Mouse (Mus musculus) bone marrow, adult 2 months (tissue): Measurements from ENCODE around the gene Oaz3. TPM values are rescaled to one million over a fixed set of nuclear protein-coding genes. Genes with fewer than 3 reads are reported as not detected.

Source experiments
- H3K27ac ChIP-seq: fragments of 200-500 bp; 2 replicates; pipeline ENCODE4 v1.5.1; 2012; ENCODE audit warnings: low read depth, mild to moderate bottlenecking, control low read depth, inconsistent platforms, low read length; ENCODE audit not compliant: control insufficient read depth, poor library complexity, insufficient read depth
- H3K4me1 ChIP-seq: fragments of 200-500 bp; 2 replicates; pipeline ENCODE4 v1.6.1; 2011; ENCODE audit warnings: low read length; ENCODE audit not compliant: control insufficient read depth, insufficient read depth
- H3K4me3 ChIP-seq: fragments of 200-500 bp; replicated peaks from 2 replicates; pipeline ENCODE3; 2011; ENCODE audit warnings: mild to moderate bottlenecking, low read depth, low read length, control low read depth; ENCODE audit not compliant: control insufficient read depth
- CTCF ChIP-seq: fragments of 200-500 bp; IDR thresholded peaks from 2 replicates; pipeline ENCODE4 v1.5.1; 2011; ENCODE audit warnings: low read length, control low read depth; ENCODE audit not compliant: control insufficient read depth, insufficient read depth
- POLR2A ChIP-seq: fragments of 200-500 bp; IDR thresholded peaks from 2 replicates; pipeline ENCODE4 v1.6.1; 2011; ENCODE audit warnings: low read depth, mild to moderate bottlenecking, control low read depth, low read length, borderline replicate concordance; ENCODE audit not compliant: control insufficient read depth
- WGBS: fragments of 180-500 bp; shearing (Covaris S2); methylation state at CpG from one replicate; pipeline ENCODE4 v1.1.7; 2018; 5-methylcytosine and 5-hydroxymethylcytosine counted together
- polyA plus RNA-seq: library from polyadenylated mRNA; stranded (reverse); fragments of >200 nt; gene quantifications from 2 replicates; pipeline ENCODE4 v1.2.4, GENCODE M21; 2011; ENCODE audit warnings: low replicate concordance; ENCODE audit not compliant: missing spikeins, insufficient read depth, insufficient read length

Oaz3 gene
- polyA plus RNA-seq, 1 experiment, result 1.7 TPM

DNA sequence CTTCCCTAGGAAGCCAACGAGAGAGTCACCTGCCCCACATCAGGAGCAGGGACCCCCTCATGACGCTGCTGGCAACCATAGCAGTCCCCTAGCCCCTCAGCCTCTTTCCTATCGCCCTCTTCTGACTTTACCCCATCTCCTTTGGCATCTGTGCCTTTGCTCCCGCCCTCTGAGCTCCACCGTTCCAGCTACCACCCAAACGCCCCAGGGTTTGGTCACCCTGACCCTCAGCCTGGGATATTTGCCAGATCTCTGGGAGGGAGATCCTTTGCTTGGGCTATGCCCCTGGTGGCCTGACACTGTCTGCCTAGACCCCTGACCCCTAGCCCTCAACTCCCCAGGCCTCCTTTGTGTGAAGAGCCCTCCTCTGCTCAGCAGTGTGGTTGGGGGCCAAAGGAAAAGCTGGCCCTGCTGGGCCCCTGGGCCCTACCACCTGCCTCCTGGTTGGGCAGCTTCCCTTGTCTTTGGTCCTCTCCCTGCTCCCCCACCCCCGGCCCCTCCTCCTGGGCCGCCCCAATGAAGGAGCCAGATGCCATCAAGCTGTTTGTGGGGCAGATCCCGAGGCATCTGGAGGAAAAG, 35.0 kb upstream of the Oaz3 start:
- WGBS, result 17% methylated on average over 9 of the region's 9 CpGs

DNA sequence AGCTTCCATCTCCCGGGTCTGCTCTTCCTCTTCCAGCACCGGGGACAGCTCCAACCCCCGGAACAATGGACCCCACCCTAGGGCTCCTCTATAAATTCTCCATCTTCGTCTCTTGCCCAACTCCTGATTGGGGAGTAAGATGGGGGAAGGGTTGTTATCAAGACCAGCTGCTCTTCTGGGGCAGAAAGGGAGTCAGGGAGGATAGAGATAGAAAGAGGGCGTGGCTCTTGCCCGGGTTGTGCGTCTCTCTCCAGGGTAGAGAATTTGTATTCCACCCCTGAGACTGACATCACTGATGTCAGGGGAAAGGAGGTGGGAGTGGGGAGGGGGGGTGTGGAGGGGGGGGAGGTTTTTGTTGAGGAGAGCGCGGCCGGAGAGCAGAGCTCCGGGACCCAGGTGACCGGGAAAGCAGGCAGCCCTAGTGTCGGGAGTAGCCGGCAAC, 34.3 kb upstream of the Oaz3 start, which contains the start of gene Celf3:
Gene Celf3, plus strand, starts transcription at position 315 of the 442 bp plus-strand sequence.
- no peak for TF ChIP-seq POLR2A
- no peak for TF ChIP-seq CTCF
- WGBS, result 4% methylated on average over 14 of the region's 14 CpGs
- Histone ChIP-seq H3K4me3 (no peak within 1 kb of the TSS), H3K27ac (no peak within 1 kb of the TSS), H3K4me1 (no peaks in the 10 kb centered on the region)

More for the DNA sequence above, 35.0 kb upstream of the Oaz3 start:
- TF ChIP-seq CTCF (no peak), POLR2A (no peak)
- no peak overlapping the region for H3K27ac ChIP-seq
- no peaks in the 10 kb centered on the region for H3K4me1 ChIP-seq
- no peak overlapping the region for H3K4me3 ChIP-seq

DNA sequence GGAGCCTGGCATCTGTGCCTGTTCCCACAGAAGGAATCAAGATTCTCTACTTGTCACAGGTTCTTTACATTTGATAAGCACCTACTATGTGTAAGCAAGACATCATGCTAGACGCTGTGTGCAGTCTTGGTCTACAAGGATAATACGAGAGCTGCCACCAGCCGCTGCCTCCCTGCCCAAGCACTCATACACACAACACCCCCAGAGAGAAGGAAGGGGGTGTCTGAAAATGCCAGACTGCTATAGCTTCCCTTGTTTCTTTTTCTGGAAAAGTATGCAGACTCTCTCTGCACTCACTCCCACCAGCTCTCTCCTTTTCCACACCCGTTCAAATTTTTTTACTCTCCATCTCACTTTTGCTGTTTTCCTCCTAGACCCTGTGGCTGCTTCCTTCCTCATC, 33.7 kb upstream of the Oaz3 start:
- 64% methylated on average over 4 of the region's 4 CpGs for WGBS
- no peak overlapping the region for H3K27ac ChIP-seq
- no peak overlapping the region for H3K4me3 ChIP-seq
- TF ChIP-seq POLR2A (no peak), CTCF (no peak)
- no peaks in the 10 kb centered on the region for H3K4me1 ChIP-seq

DNA sequence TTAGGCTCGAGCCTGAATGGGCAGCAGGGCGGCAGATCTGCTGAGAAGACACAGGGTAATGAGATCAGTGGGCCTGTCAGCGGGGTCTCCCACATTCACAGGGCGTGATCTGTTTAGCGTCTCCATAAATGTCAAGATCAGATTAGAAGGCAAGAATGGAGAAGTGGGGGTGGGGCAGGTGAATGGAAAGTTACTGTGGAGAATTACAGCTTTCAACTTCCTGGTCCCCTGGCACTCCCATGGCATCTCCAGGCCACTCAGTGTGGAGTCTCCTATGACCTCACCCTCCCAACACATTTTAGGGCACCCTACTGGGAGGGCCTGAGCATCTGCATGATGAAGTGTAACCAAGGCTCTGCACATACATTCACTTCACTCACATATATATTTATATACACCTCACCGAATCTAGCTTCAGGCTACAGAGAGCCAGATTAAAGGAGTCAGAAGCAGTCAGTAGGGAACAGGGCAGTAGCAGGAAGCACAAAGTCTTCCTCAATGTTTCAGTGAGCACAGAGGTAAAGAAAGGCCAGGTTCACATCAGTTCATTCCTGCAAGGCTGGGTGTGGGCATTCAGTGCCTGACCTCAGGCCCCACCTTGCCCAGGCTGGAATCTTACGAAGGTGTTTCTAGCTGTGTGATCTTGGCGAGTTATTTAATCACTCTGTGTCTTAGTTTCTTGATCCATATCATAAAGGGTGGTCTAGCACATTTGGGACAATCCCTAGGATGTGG, 32.8 kb upstream of the Oaz3 start:
- no peaks in the 10 kb centered on the region for H3K4me1 ChIP-seq
- H3K27ac ChIP-seq, result no peak overlapping the region
- no peak overlapping the region for H3K4me3 ChIP-seq
- TF ChIP-seq CTCF, result no peak
- no peak for TF ChIP-seq POLR2A
- 64% methylated on average over 8 of the region's 8 CpGs for WGBS

DNA sequence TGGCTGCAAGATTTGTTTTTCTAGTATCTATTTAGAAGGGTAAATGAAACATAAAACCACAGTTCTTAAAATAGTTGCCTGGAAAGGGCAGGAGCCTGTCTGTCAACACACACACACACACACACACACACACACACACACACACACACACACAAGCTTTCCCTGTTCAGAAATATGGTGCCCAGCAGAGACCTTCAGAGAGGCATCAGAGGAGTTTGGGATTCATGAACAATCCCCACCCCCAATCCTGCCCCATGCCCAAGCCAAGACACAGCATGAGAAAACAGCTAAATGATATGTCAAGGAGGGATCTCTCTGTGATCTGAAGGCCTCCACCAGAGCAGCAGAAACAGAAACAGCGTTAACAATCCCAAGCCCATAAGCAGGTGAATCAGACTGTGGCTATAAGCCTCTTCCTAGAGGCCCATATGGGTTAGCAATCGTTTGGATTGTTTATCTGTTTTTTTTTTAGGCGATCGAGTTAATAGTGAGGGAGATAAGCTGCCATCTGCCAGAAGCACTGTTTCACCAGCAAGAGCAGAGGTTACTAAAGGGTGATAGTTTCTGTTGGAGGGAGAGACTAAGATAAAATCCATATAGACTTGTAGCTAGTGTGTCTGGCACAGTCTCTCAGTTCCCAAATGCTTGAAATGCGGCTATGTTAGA, 30.0 kb upstream of the Oaz3 start:
- Histone ChIP-seq H3K4me3 (no peak overlapping the region), H3K27ac (no peak overlapping the region), H3K4me1 (no peaks in the 10 kb centered on the region)
- WGBS, result 64% methylated on average over 5 of the region's 5 CpGs
- TF ChIP-seq POLR2A (no peak), CTCF (no peak)

DNA sequence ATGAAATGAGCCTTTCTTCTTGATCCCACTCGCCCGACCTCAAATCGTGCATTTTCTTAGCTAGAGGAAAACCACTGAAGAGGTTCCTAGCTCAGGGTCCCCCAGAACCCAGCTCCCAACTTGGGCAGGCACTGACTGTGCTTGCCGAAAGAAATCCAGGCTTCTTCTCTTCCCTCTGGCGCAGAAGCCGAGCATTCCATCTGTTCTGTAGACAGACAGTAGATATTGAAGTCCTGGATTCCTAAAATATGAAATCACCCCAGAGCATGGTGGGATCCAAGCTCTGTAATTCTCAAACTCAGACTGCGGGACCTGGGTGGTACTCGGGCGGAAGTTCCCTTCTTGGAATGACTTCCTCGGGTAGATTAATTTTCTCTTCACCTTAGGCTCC, 29.4 kb upstream of the Oaz3 start:
- no peak overlapping the region for H3K27ac ChIP-seq
- 69% methylated on average over 10 of the region's 10 CpGs for WGBS
- H3K4me3 ChIP-seq, result no peak overlapping the region
- no peaks in the 10 kb centered on the region for H3K4me1 ChIP-seq
- no peak for TF ChIP-seq POLR2A
- TF ChIP-seq CTCF, result no peak

DNA sequence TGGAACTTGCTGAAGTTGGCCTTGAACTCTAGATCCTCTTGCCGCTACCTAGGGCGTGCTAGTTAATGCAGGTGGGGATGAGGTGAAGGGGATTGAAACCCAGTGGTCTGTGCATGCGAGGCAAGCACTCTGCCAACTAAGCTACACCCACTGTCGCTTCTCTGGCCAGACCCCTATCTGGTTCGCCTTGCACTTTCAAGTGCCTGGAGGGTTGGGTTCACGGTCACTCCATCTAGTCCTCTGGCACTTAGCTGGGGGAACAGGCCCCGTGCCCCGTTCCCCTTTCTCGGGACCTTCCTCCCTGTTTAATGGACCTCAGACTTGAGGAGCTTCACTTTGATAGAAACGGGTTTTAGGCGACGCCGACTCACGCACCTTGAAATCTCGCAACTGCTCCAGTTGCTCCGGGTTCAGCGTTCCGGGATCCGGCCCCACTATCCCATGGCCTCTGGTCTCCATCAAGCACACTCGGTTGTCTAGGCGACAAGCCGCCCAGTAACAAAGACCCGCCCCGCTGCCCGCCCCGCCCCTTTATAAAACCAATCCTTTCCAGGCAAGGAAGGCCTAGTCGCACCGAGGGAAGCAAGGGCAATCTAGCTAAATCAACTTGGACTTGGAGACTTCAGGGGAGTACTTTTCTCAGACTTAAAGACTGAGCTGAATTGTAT, 28.9 kb upstream of the Oaz3 start:
- Histone ChIP-seq H3K4me3 (no peak overlapping the region), H3K4me1 (no peaks in the 10 kb centered on the region), H3K27ac (no peak overlapping the region)
- 31% methylated on average over 28 of the region's 28 CpGs for WGBS
- TF ChIP-seq CTCF (no peak), POLR2A (no peak)

DNA sequence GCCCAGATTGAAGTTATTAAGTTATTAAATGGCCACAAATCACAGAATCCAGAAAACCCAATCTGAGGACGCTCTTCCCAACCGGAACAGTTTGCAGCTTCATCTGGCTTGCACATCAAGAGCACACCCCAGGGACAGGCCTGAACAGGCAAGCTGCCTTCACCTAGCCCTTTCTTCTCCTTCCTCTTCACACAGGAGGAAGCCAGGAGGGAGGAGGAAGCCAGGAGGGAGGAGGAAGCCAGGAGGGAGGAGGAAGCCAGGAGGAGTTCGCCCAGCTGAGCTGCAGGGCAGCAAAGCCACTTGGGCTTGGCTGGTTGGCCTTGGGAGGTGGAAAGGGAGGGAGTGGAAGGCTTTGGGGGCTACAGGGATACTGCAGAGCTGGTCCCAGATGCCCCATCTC, 25.2 kb upstream of the Oaz3 start:
- WGBS, result 38% methylated on average over 3 of the region's 3 CpGs
- Histone ChIP-seq H3K4me3 (no peak overlapping the region), H3K4me1 (no peaks in the 10 kb centered on the region), H3K27ac (no peak overlapping the region)
- TF ChIP-seq POLR2A, result no peak
- TF ChIP-seq CTCF, result no peak
